Mouse (Mus musculus): ENCODE data around the gene Otulinl. TPM values are rescaled to one million over a fixed set of nuclear protein-coding genes. Genes with fewer than 3 reads are reported as not detected.
A peak's percentile ranks its signal among the peaks of the same experiment; 100 is the strongest.

Otulinl gene
- total and polyA plus RNA-seq, 3 experiments = 0.84 to 2.5 (median 1.7) TPM

GRCm38 (mm10) chr15:27666911-27667539 lies 14.4 kb downstream of the Otulinl start:
- no peak overlapping the region for H3K4me2 ChIP-seq (ENCODE audit: insufficient read depth, low read depth, poor library complexity, severe bottlenecking)
- H3K79me2 ChIP-seq (replicated peaks; ENCODE audit: control insufficient read depth, extremely low read depth, insufficient read depth, poor library complexity, severe bottlenecking) = no peaks in the 10 kb centered on the region
- peaks cover 4% of the 10 kb centered on the region for H3K9me3 ChIP-seq (replicated peaks; ENCODE audit: low read length)
- TF ChIP-seq NRF1 (IDR thresholded peaks at IDR 0.05; ENCODE audit: low read depth, low read length) (no peak), MEF2A (IDR thresholded peaks at IDR 0.05; ENCODE audit: borderline replicate concordance, low read depth, low read length) (no peak), TCF12 (IDR thresholded peaks at IDR 0.05; ENCODE audit: low read depth, low read length) (no peak), USF2 (conservative IDR thresholded peaks at IDR 0.05; ENCODE audit: low read depth, low read length) (no peak), HCFC1 (IDR thresholded peaks at IDR 0.05; ENCODE audit: low read depth, low read length) (no peak), ZNF384 (IDR thresholded peaks at IDR 0.05; ENCODE audit: low read depth, low read length) (no peak), NELFE (IDR thresholded peaks at IDR 0.05; ENCODE audit: low read depth, low read length) (no peak), TBP (conservative IDR thresholded peaks at IDR 0.05; ENCODE audit: low read depth, low read length) (no peak), POLR2AphosphoS2 (IDR thresholded peaks at IDR 0.05; ENCODE audit: low read depth, low read length) (no peak), JUND (conservative IDR thresholded peaks at IDR 0.05; ENCODE audit: low read depth, low read length) (no peak), IRF4 (IDR thresholded peaks at IDR 0.05; ENCODE audit: low read depth, low read length) (no peak)
- no peak overlapping the region for H3K9ac ChIP-seq (ENCODE audit: insufficient read depth, low read depth)
- no peak for DNase-seq (ENCODE audit: extremely low read depth)
- peaks cover 18 to 61% of the 10 kb centered on the region in 2 experiments for H3K4me1 ChIP-seq (ENCODE audit: control insufficient read depth in 1 of 2, insufficient read depth in 2 of 2)
- dilution Hi-C loops (cut with MboI; ENCODE audit: extremely low pct_ligation_motif_present, extremely low pct_unique_long_range_greater_than_20kb, low sequenced_read_pairs) = no loop called here
- peaks cover 0 to 1% of the 10 kb centered on the region in 2 experiments for H3K36me3 ChIP-seq (replicated peaks in 1 of 2; ENCODE audit: control insufficient read depth in 1 of 2, insufficient read depth in 1 of 2, low read length in 1 of 2)
- in situ Hi-C loops (cut with MboI; ENCODE audit: low pct_ligation_motif_present, low pct_unique_long_range_greater_than_20kb, low sequenced_read_pairs) = no loop called here
- H3K27ac ChIP-seq (ENCODE audit: insufficient read depth, low read depth) = no peak overlapping the region
- H3K27me3 ChIP-seq (replicated peaks) = no peaks in the 10 kb centered on the region
- no peak overlapping the region for H3K4me3 ChIP-seq (replicated peaks in 1 of 3; ENCODE audit: low read depth in 2 of 3, low read length in 2 of 3, poor library complexity in 1 of 3)

- H3K79me2 ChIP-seq (replicated peaks; ENCODE audit: control insufficient read depth, extremely low read depth, insufficient read depth, poor library complexity, severe bottlenecking) = no peaks in the 10 kb centered on the region
- peaks cover 4% of the 10 kb centered on the region for H3K9me3 ChIP-seq (replicated peaks; ENCODE audit: low read length)
- H3K27ac ChIP-seq (ENCODE audit: insufficient read depth, low read depth) = no peak overlapping the region
- dilution Hi-C loops (cut with MboI; ENCODE audit: extremely low pct_ligation_motif_present, extremely low pct_unique_long_range_greater_than_20kb, low sequenced_read_pairs) = no loop called here
- H3K27me3 ChIP-seq (replicated peaks) = no peaks in the 10 kb centered on the region
- H3K36me3 ChIP-seq (replicated peaks in 1 of 2; ENCODE audit: control insufficient read depth in 1 of 2, insufficient read depth in 1 of 2, low read length in 1 of 2) = peaks cover 0 to 1% of the 10 kb centered on the region in 2 experiments
- no peak overlapping the region for H3K9ac ChIP-seq (ENCODE audit: insufficient read depth, low read depth)
- peaks cover 9 to 50% of the 10 kb centered on the region in 2 experiments for H3K4me1 ChIP-seq (ENCODE audit: control insufficient read depth in 1 of 2, insufficient read depth in 2 of 2)
- in situ Hi-C loops (cut with MboI; ENCODE audit: low pct_ligation_motif_present, low pct_unique_long_range_greater_than_20kb, low sequenced_read_pairs) = no loop called here
- no peak overlapping the region for H3K4me3 ChIP-seq (replicated peaks in 1 of 3; ENCODE audit: low read depth in 2 of 3, low read length in 2 of 3, poor library complexity in 1 of 3)
- TF ChIP-seq BHLHE40 (IDR thresholded peaks at IDR 0.05; ENCODE audit: low read depth, low read length) (0 out of 2 replicates have a peak, but pooled peaks have one; percentile 13), MAX (IDR thresholded peaks at IDR 0.05; ENCODE audit: low read length) (0 out of 2 replicates have a peak, but pooled peaks have one; percentile 20), MAFK (IDR thresholded peaks at IDR 0.05; ENCODE audit: insufficient replicate concordance, low read length) (no peak), EP300 (IDR thresholded peaks at IDR 0.05; ENCODE audit: low read length) (peak; percentile 24; the same call in 1 of the 2 replicates)
- DNase-seq (ENCODE audit: extremely low read depth) = no peak
- no peak overlapping the region for H3K4me2 ChIP-seq (ENCODE audit: insufficient read depth, low read depth, poor library complexity, severe bottlenecking)
Observed at GRCm38 (mm10) chr15:27665392-27665911, 15.9 kb downstream of the Otulinl start.
